Mouse (Mus musculus): ENCODE results near the gene Gm49388. TPM values are rescaled to one million over a fixed set of nuclear protein-coding genes. Genes with fewer than 3 reads are reported as not detected.

Gene Gm49388
- polyA plus RNA-seq (2015; fragmentation: Nextera tagmentation; extraction: Ambion mirVana) = not detected in 2 replicates

- Histone ChIP-seq H3K36me3 (peaks cover 99% of the 10 kb centered on the region), H3K9me3 (no peaks in the 10 kb centered on the region), H3K27ac (no peak within 1 kb of the TSS), H3K4me2 (no peak within 1 kb of the TSS), H3K4me1 (no peaks in the 10 kb centered on the region), H3K27me3 (no peaks in the 10 kb centered on the region), H3K9ac (0 out of 2 replicates have a peak within 1 kb of the TSS, but pooled peaks have one; percentile 16), H3K4me3 (no peak within 1 kb of the TSS)
- WGBS = 94% methylated on average over 7 of the region's 7 CpGs
- no peak for ATAC-seq (ENCODE audit: insufficient number of reproducible peaks, insufficient read depth, low FRiP score, low TSS enrichment, low read depth)
Measured at GRCm38 (mm10) chr7:127785308-127785707, at the start of gene Gm49388. Gene Gm49388 (plus strand): TSS chr7:127785608.

GRCm38 (mm10) chr7:127744366-127745045, 40.9 kb upstream of the Gm49388 start, which contains the start of gene Fbxl19:
Gene Fbxl19 (plus strand): TSS chr7:127744543.
- under 1% methylated on average over 26 of the region's 26 CpGs for WGBS
- Histone ChIP-seq H3K27me3 (no peaks in the 10 kb centered on the region), H3K9ac (peak within 1 kb of the TSS; percentile 93), H3K9me3 (no peaks in the 10 kb centered on the region), H3K27ac (peak within 1 kb of the TSS; percentile 92), H3K36me3 (peaks cover 18% of the 10 kb centered on the region), H3K4me1 (peaks cover 23% of the 10 kb centered on the region), H3K4me2 (peak within 1 kb of the TSS; percentile 85), H3K4me3 (peak within 1 kb of the TSS; percentile 88)
- ATAC-seq (ENCODE audit: insufficient number of reproducible peaks, insufficient read depth, low FRiP score, low TSS enrichment, low read depth) = no peak

GRCm38 (mm10) chr7:127745251-127745651, 40.2 kb upstream of the Gm49388 start:
- H3K4me3 ChIP-seq = peak overlapping the region; percentile 88
- peak; percentile 82 for ATAC-seq (ENCODE audit: insufficient number of reproducible peaks, insufficient read depth, low FRiP score, low TSS enrichment, low read depth)
- H3K9me3 ChIP-seq = no peaks in the 10 kb centered on the region
- peak overlapping the region; percentile 85 for H3K4me2 ChIP-seq
- no peaks in the 10 kb centered on the region for H3K27me3 ChIP-seq
- peak overlapping the region; percentile 92 for H3K27ac ChIP-seq
- peaks cover 26% of the 10 kb centered on the region for H3K4me1 ChIP-seq
- H3K9ac ChIP-seq = peak overlapping the region; percentile 93
- peaks cover 25% of the 10 kb centered on the region for H3K36me3 ChIP-seq
- WGBS = under 1% methylated on average over 19 of the region's 19 CpGs

GRCm38 (mm10) chr7:127745652-127746493, 39.5 kb upstream of the Gm49388 start:
- H3K27ac ChIP-seq = peak overlapping the region; percentile 92
- H3K9ac ChIP-seq = peak overlapping the region; percentile 93
- no peaks in the 10 kb centered on the region for H3K27me3 ChIP-seq
- peaks cover 27% of the 10 kb centered on the region for H3K4me1 ChIP-seq
- peak; percentile 84 for ATAC-seq (ENCODE audit: insufficient number of reproducible peaks, insufficient read depth, low FRiP score, low TSS enrichment, low read depth)
- peak overlapping the region; percentile 88 for H3K4me3 ChIP-seq
- peak overlapping the region; percentile 85 for H3K4me2 ChIP-seq
- WGBS = under 1% methylated on average over 38 of the region's 39 CpGs
- H3K36me3 ChIP-seq = peaks cover 32% of the 10 kb centered on the region
- H3K9me3 ChIP-seq = no peaks in the 10 kb centered on the region

- H3K27ac ChIP-seq = peak overlapping the region; percentile 92
- peak; percentile 4; the same call in 1 of the 2 replicates for ATAC-seq (ENCODE audit: insufficient number of reproducible peaks, insufficient read depth, low FRiP score, low TSS enrichment, low read depth)
- peaks cover 41% of the 10 kb centered on the region for H3K36me3 ChIP-seq
- peak overlapping the region; percentile 85 for H3K4me2 ChIP-seq
- H3K4me3 ChIP-seq = peak overlapping the region; percentile 88
- peaks cover 27% of the 10 kb centered on the region for H3K4me1 ChIP-seq
- H3K27me3 ChIP-seq = no peaks in the 10 kb centered on the region
- WGBS = under 1% methylated on average over 46 of the region's 62 CpGs
- no peaks in the 10 kb centered on the region for H3K9me3 ChIP-seq
- peak overlapping the region; percentile 93 for H3K9ac ChIP-seq
Measured at GRCm38 (mm10) chr7:127746494-127747491, 38.6 kb upstream of the Gm49388 start.

- no peaks in the 10 kb centered on the region for H3K9me3 ChIP-seq
Measured at GRCm38 (mm10) chr7:127747559-127748234, 37.7 kb upstream of the Gm49388 start.

GRCm38 (mm10) chr7:127748235-127748560, 37.2 kb upstream of the Gm49388 start:
- Histone ChIP-seq H3K4me1 (peaks cover 34% of the 10 kb centered on the region), H3K4me3 (peak overlapping the region; percentile 88), H3K4me2 (peak overlapping the region; percentile 85), H3K9ac (peak overlapping the region; percentile 93; the same call in 1 of the 2 replicates), H3K36me3 (peaks cover 55% of the 10 kb centered on the region), H3K27ac (no peak overlapping the region), H3K27me3 (no peaks in the 10 kb centered on the region), H3K9me3 (no peaks in the 10 kb centered on the region)
- ATAC-seq (ENCODE audit: insufficient number of reproducible peaks, insufficient read depth, low FRiP score, low TSS enrichment, low read depth) = no peak
- 93% methylated on average over 28 of the region's 28 CpGs for whole genome bisulfite sequencing

More at GRCm38 (mm10) chr7:127747559-127748234, 37.7 kb upstream of the Gm49388 start:
- Histone ChIP-seq H3K4me3 (peak overlapping the region; percentile 88), H3K27ac (peak overlapping the region; percentile 92), H3K36me3 (peaks cover 50% of the 10 kb centered on the region), H3K4me2 (peak overlapping the region; percentile 85), H3K9ac (peak overlapping the region; percentile 93), H3K4me1 (peaks cover 29% of the 10 kb centered on the region), H3K27me3 (no peaks in the 10 kb centered on the region)
- WGBS = 32% methylated on average over 6 of the region's 6 CpGs
- no peak for ATAC-seq (ENCODE audit: insufficient number of reproducible peaks, insufficient read depth, low FRiP score, low TSS enrichment, low read depth)

GRCm38 (mm10) chr7:127750131-127751127, 35.0 kb upstream of the Gm49388 start:
- Histone ChIP-seq H3K27me3 (no peaks in the 10 kb centered on the region), H3K4me2 (no peak overlapping the region; the same call in 1 of the 2 replicates), H3K4me3 (no peak overlapping the region), H3K27ac (no peak overlapping the region), H3K4me1 (peaks cover 36% of the 10 kb centered on the region), H3K9ac (no peak overlapping the region; the same call in none of the 2 replicates), H3K36me3 (peaks cover 77% of the 10 kb centered on the region), H3K9me3 (no peaks in the 10 kb centered on the region)
- 81% methylated on average over 19 of the region's 19 CpGs for WGBS
- ATAC-seq (ENCODE audit: insufficient number of reproducible peaks, insufficient read depth, low FRiP score, low TSS enrichment, low read depth) = no peak

GRCm38 (mm10) chr7:127751619-127752018, 33.8 kb upstream of the Gm49388 start:
- peaks cover 88% of the 10 kb centered on the region for H3K36me3 ChIP-seq
- no peaks in the 10 kb centered on the region for H3K9me3 ChIP-seq
- no peak overlapping the region; the same call in 1 of the 2 replicates for H3K4me3 ChIP-seq
- no peaks in the 10 kb centered on the region for H3K27me3 ChIP-seq
- 93% methylated on average over 5 of the region's 5 CpGs for WGBS
- no peak for ATAC-seq (ENCODE audit: insufficient number of reproducible peaks, insufficient read depth, low FRiP score, low TSS enrichment, low read depth)
- H3K4me1 ChIP-seq = peaks cover 45% of the 10 kb centered on the region
- H3K27ac ChIP-seq = no peak overlapping the region
- H3K4me2 ChIP-seq = no peak overlapping the region
- H3K9ac ChIP-seq = 0 out of 2 replicates have a peak overlapping the region, but pooled peaks have one; percentile 16

Measured in embryonic facial prominence, embryonic 13.5 days (tissue).